In the genomic region with DNA sequence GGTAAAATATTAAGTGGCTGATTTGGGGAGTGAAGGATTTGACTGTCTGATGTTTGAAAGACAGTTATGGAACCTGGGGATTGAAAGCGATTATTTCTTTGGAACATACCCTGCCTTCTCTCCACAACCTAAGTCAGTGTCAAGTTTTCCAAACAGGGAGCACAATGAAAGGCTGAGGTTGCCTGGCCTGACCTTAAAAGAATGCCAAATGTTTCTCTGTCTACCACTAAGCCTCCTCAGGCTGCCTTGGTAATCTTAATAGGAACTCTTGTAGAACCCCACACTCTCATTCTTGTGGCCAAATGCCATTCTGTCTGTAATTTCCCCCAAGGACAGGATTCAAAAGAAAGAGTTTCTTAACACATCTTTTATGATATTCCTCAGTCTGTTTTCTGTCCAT, we compare ENCODE assay signal across 20 mouse cellular contexts. TPM values are rescaled to one million over a fixed set of nuclear protein-coding genes. Genes with fewer than 3 reads are reported as not detected.
DNase-seq lines count a peak whose midpoint lies in the region; ATAC-seq lines count a peak whose summit lies in the region.
"Had no signal": no experiment of that assay in that cellular context is flagged by ENCODE, and none has a peak within 500 bp of the region (broad histone marks: within the 10 kb centered on the region; RNA-seq: fewer than 3 reads in every experiment).

No protein-coding gene starts in this region.

- no peak for DNase-seq in forebrain, embryonic 10.5 days (ENCODE audit: extremely low spot score, low spot score)
- DNase-seq in midbrain, embryonic 10.5 days (ENCODE audit: low spot score): no peak
- DNase-seq: adrenal gland, postnatal 14 days; gastrocnemius, postnatal 36 days; heart, adult 11 months; heart, postnatal 36 days had no signal

- no peak overlapping the region for H3K4me2 ChIP-seq in forebrain, embryonic 15.5 days (replicated peaks)
- H3K4me2 ChIP-seq in hindbrain, embryonic 16.5 days (ENCODE audit: low read length): no peak overlapping the region
- no peak overlapping the region for H3K4me2 ChIP-seq in hindbrain, embryonic 13.5 days
- H3K4me2 ChIP-seq in midbrain, embryonic 16.5 days (ENCODE audit: low read length): no peak overlapping the region
- H3K4me2 ChIP-seq: heart, embryonic 13.5 days; hindbrain, embryonic 12.5 days had no signal

- H3K9me3 ChIP-seq in forebrain, embryonic 15.5 days: no peaks in the 10 kb centered on the region
- H3K9me3 ChIP-seq in forebrain, embryonic 10.5 days: no peaks in the 10 kb centered on the region
- no peaks in the 10 kb centered on the region for H3K9me3 ChIP-seq in hindbrain, embryonic 16.5 days (ENCODE audit: control insufficient read depth, low read length)
- H3K9me3 ChIP-seq in hindbrain, embryonic 13.5 days: no peaks in the 10 kb centered on the region
- H3K9me3 ChIP-seq in midbrain, embryonic 16.5 days (replicated peaks; ENCODE audit: control insufficient read depth, low read length, poor library complexity, severe bottlenecking): no peaks in the 10 kb centered on the region
- H3K9me3 ChIP-seq in midbrain, embryonic 10.5 days (replicated peaks): no peaks in the 10 kb centered on the region
- H3K9me3 ChIP-seq: embryonic facial prominence, embryonic 10.5 days; heart, embryonic 13.5 days; hindbrain, embryonic 12.5 days had no signal

- WGBS in forebrain, embryonic 15.5 days: 63% methylated on average over 1 of the region's 1 CpGs
- WGBS in forebrain, embryonic 10.5 days: 97% methylated on average over 1 of the region's 1 CpGs
- 81% methylated on average over 1 of the region's 1 CpGs for WGBS in hindbrain, embryonic 16.5 days
- WGBS in hindbrain, embryonic 13.5 days: 83% methylated on average over 1 of the region's 1 CpGs
- WGBS in midbrain, embryonic 16.5 days: 74% methylated on average over 1 of the region's 1 CpGs
- WGBS in midbrain, embryonic 10.5 days: 76% methylated on average over 1 of the region's 1 CpGs

- no peaks in the 10 kb centered on the region for H3K36me3 ChIP-seq in forebrain, embryonic 15.5 days
- H3K36me3 ChIP-seq in forebrain, embryonic 10.5 days (replicated peaks): no peaks in the 10 kb centered on the region
- no peaks in the 10 kb centered on the region for H3K36me3 ChIP-seq in hindbrain, embryonic 16.5 days (ENCODE audit: control insufficient read depth, insufficient read depth, low read length)
- H3K36me3 ChIP-seq in hindbrain, embryonic 13.5 days: no peaks in the 10 kb centered on the region
- no peaks in the 10 kb centered on the region for H3K36me3 ChIP-seq in midbrain, embryonic 16.5 days (ENCODE audit: control insufficient read depth, insufficient read depth, low read length)
- no peaks in the 10 kb centered on the region for H3K36me3 ChIP-seq in midbrain, embryonic 10.5 days
- H3K36me3 ChIP-seq: embryonic facial prominence, embryonic 10.5 days; heart, embryonic 13.5 days; hindbrain, embryonic 12.5 days had no signal

- peak; percentile 46; the same call in 1 of the 2 replicates for ATAC-seq in forebrain, embryonic 15.5 days (replicated peaks)
- peak; percentile 28 for ATAC-seq in hindbrain, embryonic 16.5 days
- no peak for ATAC-seq in hindbrain, embryonic 13.5 days (ENCODE audit: low FRiP score)
- ATAC-seq in midbrain, embryonic 16.5 days: peak; percentile 54; the same call in 1 of the 2 replicates
- ATAC-seq: activated CD4-positive, CD25-positive, alpha-beta regulatory T cell, adult 4 months; intestine, embryonic 16.5 days; Patski had no signal

- H3K27me3 ChIP-seq in forebrain, embryonic 15.5 days: no peaks in the 10 kb centered on the region
- H3K27me3 ChIP-seq in forebrain, embryonic 10.5 days (ENCODE audit: poor library complexity, severe bottlenecking): no peaks in the 10 kb centered on the region
- H3K27me3 ChIP-seq in hindbrain, embryonic 16.5 days (replicated peaks; ENCODE audit: control insufficient read depth, insufficient read depth, low read length): no peaks in the 10 kb centered on the region
- no peaks in the 10 kb centered on the region for H3K27me3 ChIP-seq in hindbrain, embryonic 13.5 days
- no peaks in the 10 kb centered on the region for H3K27me3 ChIP-seq in midbrain, embryonic 16.5 days (ENCODE audit: control insufficient read depth, insufficient read depth, low read depth, low read length)
- H3K27me3 ChIP-seq in midbrain, embryonic 10.5 days (ENCODE audit: low read depth, poor library complexity, severe bottlenecking): no peaks in the 10 kb centered on the region
- H3K27me3 ChIP-seq: CH12.LX; heart, embryonic 13.5 days; hindbrain, embryonic 12.5 days; Patski had no signal

- no peak overlapping the region for H3K9ac ChIP-seq in forebrain, embryonic 15.5 days (replicated peaks)
- no peak overlapping the region for H3K9ac ChIP-seq in hindbrain, embryonic 16.5 days (ENCODE audit: low read depth, low read length)
- H3K9ac ChIP-seq in hindbrain, embryonic 13.5 days: no peak overlapping the region
- no peak overlapping the region for H3K9ac ChIP-seq in midbrain, embryonic 16.5 days (ENCODE audit: low read depth, low read length)
- H3K9ac ChIP-seq: heart, embryonic 13.5 days; hindbrain, embryonic 12.5 days had no signal

- no peak overlapping the region for H3K4me3 ChIP-seq in forebrain, embryonic 15.5 days
- H3K4me3 ChIP-seq in forebrain, embryonic 10.5 days: no peak overlapping the region
- no peak overlapping the region for H3K4me3 ChIP-seq in hindbrain, embryonic 16.5 days (ENCODE audit: low read length)
- H3K4me3 ChIP-seq in hindbrain, embryonic 13.5 days: no peak overlapping the region
- no peak overlapping the region for H3K4me3 ChIP-seq in midbrain, embryonic 16.5 days (ENCODE audit: low read depth, low read length)
- H3K4me3 ChIP-seq in midbrain, embryonic 10.5 days: no peak overlapping the region
- H3K4me3 ChIP-seq: embryonic facial prominence, embryonic 10.5 days; heart, embryonic 13.5 days; hindbrain, embryonic 12.5 days had no signal

- H3K27ac ChIP-seq in forebrain, embryonic 15.5 days (replicated peaks): peak overlapping the region; percentile 34; the same call in 1 of the 2 replicates
- no peak overlapping the region for H3K27ac ChIP-seq in forebrain, embryonic 10.5 days
- H3K27ac ChIP-seq in hindbrain, embryonic 16.5 days (ENCODE audit: low read depth, low read length): no peak overlapping the region
- no peak overlapping the region for H3K27ac ChIP-seq in hindbrain, embryonic 13.5 days
- no peak overlapping the region for H3K27ac ChIP-seq in midbrain, embryonic 16.5 days (ENCODE audit: low read length)
- H3K27ac ChIP-seq in midbrain, embryonic 10.5 days (replicated peaks): no peak overlapping the region
- H3K27ac ChIP-seq: embryonic facial prominence, embryonic 10.5 days; heart, embryonic 13.5 days; hindbrain, embryonic 12.5 days had no signal

- H3K4me1 ChIP-seq in forebrain, embryonic 15.5 days: peaks cover 14% of the 10 kb centered on the region
- H3K4me1 ChIP-seq in forebrain, embryonic 10.5 days: no peaks in the 10 kb centered on the region
- no peaks in the 10 kb centered on the region for H3K4me1 ChIP-seq in hindbrain, embryonic 16.5 days (ENCODE audit: control insufficient read depth, insufficient read depth, low read depth, low read length)
- H3K4me1 ChIP-seq in hindbrain, embryonic 13.5 days (replicated peaks): peaks cover 3% of the 10 kb centered on the region; the same call in 1 of the 2 replicates
- H3K4me1 ChIP-seq in midbrain, embryonic 16.5 days (ENCODE audit: control insufficient read depth, insufficient read depth, low read length): no peaks in the 10 kb centered on the region
- no peaks in the 10 kb centered on the region for H3K4me1 ChIP-seq in midbrain, embryonic 10.5 days
- H3K4me1 ChIP-seq: embryonic facial prominence, embryonic 10.5 days; heart, embryonic 13.5 days; hindbrain, embryonic 12.5 days had no signal

RNA-seq across cellular contexts. Expression of a gene that starts 3.5 kb away (rescaled TPM):
- not detected in 2 replicates for polyA plus RNA-seq in forebrain, embryonic 15.5 days (2015; fragmentation: Nextera tagmentation; extraction: Ambion mirVana)
- polyA plus RNA-seq in forebrain, embryonic 10.5 days (2016; fragmentation: Nextera tagmentation; extraction: Ambion mirVana): not detected in 2 replicates
- polyA plus RNA-seq in hindbrain, embryonic 16.5 days (2015; fragmentation: Nextera tagmentation; extraction: Ambion mirVana): not detected in 2 replicates
- not detected in 2 replicates for polyA plus RNA-seq in hindbrain, embryonic 13.5 days (2015; fragmentation: Nextera tagmentation; extraction: Ambion mirVana)
- not detected in 2 replicates for polyA plus RNA-seq in midbrain, embryonic 16.5 days (2015; fragmentation: Nextera tagmentation; extraction: Ambion mirVana)
- not detected in 2 replicates for polyA plus RNA-seq in midbrain, embryonic 10.5 days (2016; fragmentation: Nextera tagmentation; extraction: Ambion mirVana)
- polyA plus RNA-seq: activated CD4-positive, CD25-positive, alpha-beta regulatory T cell, adult 4 months; cerebellum, adult 2 months; embryonic facial prominence, embryonic 10.5 days; embryonic facial prominence, embryonic 14.5 days; heart, embryonic 13.5 days; heart, postnatal 0 days; hindbrain, embryonic 12.5 days; intestine, embryonic 16.5 days; Patski had no signal
